Mouse (Mus musculus) myocyte (in vitro differentiated cells): ENCODE data around the gene Rps21.
A peak's percentile ranks its signal among the peaks of the same experiment; 100 is the strongest.

ENCODE experiments used
- POLR2A ChIP-seq: IDR thresholded peaks from one replicate; pipeline ENCODE4 v1.6.1; 2011; ENCODE audit warnings: low read depth, mild to moderate bottlenecking, control low read depth, moderate library complexity; ENCODE audit not compliant: insufficient read length
- POLR2AphosphoS2 ChIP-seq: IDR thresholded peaks from one replicate; pipeline ENCODE4 v1.6.1; 2011; ENCODE audit warnings: low read depth, control low read depth; ENCODE audit not compliant: insufficient read length
- REST ChIP-seq: IDR thresholded peaks from one replicate; pipeline ENCODE4 v1.6.1; 2011; ENCODE audit warnings: mild to moderate bottlenecking, control low read depth, moderate library complexity; ENCODE audit not compliant: insufficient read depth, insufficient read length
- SRF ChIP-seq: IDR thresholded peaks from one replicate; pipeline ENCODE4 v1.6.1; 2011; ENCODE audit warnings: low read depth; ENCODE audit not compliant: control insufficient read depth, insufficient read length
- TCF12 ChIP-seq: IDR thresholded peaks from one replicate; pipeline ENCODE4 v1.6.1; 2011; ENCODE audit warnings: mild to moderate bottlenecking, control low read depth; ENCODE audit not compliant: poor library complexity, insufficient read depth, severe bottlenecking
- USF1 ChIP-seq: IDR thresholded peaks from one replicate; pipeline ENCODE4 v1.6.1; 2011; ENCODE audit warnings: low read depth, mild to moderate bottlenecking, control low read depth, moderate library complexity

- TF ChIP-seq POLR2AphosphoS2 (no peak), POLR2A (no peak), USF1 (no peak), SRF (no peak), TCF12 (peak; percentile 16), REST (no peak)
These were observed 23.9 kb upstream of the Rps21 start for GRCm38 (mm10) chr2:180233101-180233904.
